Comparison of ENCODE assay signal across 18 mouse cellular contexts in the genomic region with DNA sequence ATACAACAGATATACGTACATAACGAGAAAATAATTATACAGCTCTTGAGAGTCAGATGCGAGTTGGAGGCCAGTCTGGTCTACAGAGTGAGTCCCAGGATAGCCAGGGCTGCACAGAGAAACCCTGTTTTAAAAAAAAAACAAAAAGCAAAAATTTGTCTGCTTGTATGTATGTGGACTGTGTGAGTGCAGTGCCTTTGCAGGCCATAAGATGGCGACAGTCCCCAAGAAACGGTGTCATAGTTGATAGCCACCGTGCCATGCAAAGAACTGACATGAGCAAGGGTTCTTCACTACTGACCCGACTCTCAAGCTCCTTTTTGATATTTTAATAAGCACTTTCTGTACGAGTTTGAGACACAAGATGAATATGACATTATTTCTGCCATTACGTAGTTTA. TPM values are rescaled to one million over a fixed set of nuclear protein-coding genes. Genes with fewer than 3 reads are reported as not detected.
DNase-seq lines count a peak whose midpoint lies in the region; ATAC-seq and TF ChIP-seq lines count a peak whose summit lies in the region.
"Had no signal": no experiment of that assay in that cellular context is flagged by ENCODE, and none has a peak within 500 bp of the region (broad histone marks: within the 10 kb centered on the region; RNA-seq: fewer than 3 reads in every experiment).

No protein-coding gene starts in this region.

- TF ChIP-seq EP300 in heart, adult 2 months (IDR thresholded peaks at IDR 0.05; ENCODE audit: insufficient read depth, low read depth, low read length): no peak
- no peak for TF ChIP-seq EP300 in lung, postnatal 0 days (IDR thresholded peaks at IDR 0.05)

- 97% methylated on average over 9 of the region's 9 CpGs for WGBS in heart, adult 2 months
- WGBS in heart, embryonic 11.5 days (ENCODE audit: insufficient replicate concordance): 93% methylated on average over 9 of the region's 9 CpGs
- 97% methylated on average over 9 of the region's 9 CpGs for WGBS in lung, postnatal 0 days
- WGBS in forebrain, embryonic 16.5 days: 96% methylated on average over 9 of the region's 9 CpGs

- intact Hi-C loops in heart, adult 2 months (cut with DNase I): no loop called here

- peaks cover 4% of the 10 kb centered on the region; the same call in 1 of the 2 replicates for H3K9me3 ChIP-seq in heart, embryonic 11.5 days (replicated peaks; ENCODE audit: control insufficient read depth, low read length)
- 0 out of 2 replicates have a peak, but pooled peaks cover 4% of the 10 kb centered on the region for H3K9me3 ChIP-seq in lung, postnatal 0 days (ENCODE audit: low read length)
- H3K9me3 ChIP-seq in ES-E14 (ENCODE audit: control insufficient read depth, insufficient read depth, low read depth, low read length): no peaks in the 10 kb centered on the region
- H3K9me3 ChIP-seq in forebrain, embryonic 16.5 days (ENCODE audit: control insufficient read depth, low read length): no peaks in the 10 kb centered on the region
- H3K9me3 ChIP-seq: heart, embryonic 10.5 days; limb, embryonic 12.5 days; midbrain, embryonic 13.5 days had no signal

- no peak overlapping the region for H3K4me2 ChIP-seq in heart, embryonic 11.5 days
- H3K4me2 ChIP-seq in lung, postnatal 0 days (replicated peaks; ENCODE audit: low read depth, low read length): no peak overlapping the region
- H3K4me2 ChIP-seq in forebrain, embryonic 16.5 days (ENCODE audit: low read length): no peak overlapping the region
- H3K4me2 ChIP-seq: limb, embryonic 12.5 days; midbrain, embryonic 13.5 days; neural tube, embryonic 12.5 days had no signal

- no peak for DNase-seq in heart, adult 2 months
- no peak for DNase-seq in lung, postnatal 0 days (ENCODE audit: low spot score)
- no peak for DNase-seq in lung, adult 18-20 months
- no peak for DNase-seq in ES-E14 (ENCODE audit: low read depth, low spot score)
- no peak for DNase-seq in adrenal gland, postnatal 4 days (ENCODE audit: low spot score in 2 of 2)
- DNase-seq: cerebellum, adult 9-10 months; right cerebral cortex, adult 18-20 months; thymus, postnatal 25 days had no signal

- H3K36me3 ChIP-seq in heart, adult 2 months (ENCODE audit: control insufficient read depth, insufficient read depth, low read length): no peaks in the 10 kb centered on the region
- peaks cover 19% of the 10 kb centered on the region for H3K36me3 ChIP-seq in heart, embryonic 11.5 days (ENCODE audit: control insufficient read depth, insufficient read depth, low read length)
- H3K36me3 ChIP-seq in lung, postnatal 0 days (ENCODE audit: insufficient read depth, low read length): peaks cover 7% of the 10 kb centered on the region; the same call in 1 of the 2 replicates
- peaks cover 5% of the 10 kb centered on the region for H3K36me3 ChIP-seq in ES-E14 (ENCODE audit: control insufficient read depth, insufficient read depth, low read length, poor library complexity, severe bottlenecking)
- peaks cover 12% of the 10 kb centered on the region for H3K36me3 ChIP-seq in forebrain, embryonic 16.5 days (ENCODE audit: control insufficient read depth, insufficient read depth)

- no peaks in the 10 kb centered on the region for H3K27me3 ChIP-seq in heart, adult 2 months (ENCODE audit: control insufficient read depth, insufficient read depth, low read length)
- H3K27me3 ChIP-seq in heart, embryonic 11.5 days (ENCODE audit: control insufficient read depth, insufficient read depth, low read length): no peaks in the 10 kb centered on the region
- H3K27me3 ChIP-seq in lung, postnatal 0 days (replicated peaks; ENCODE audit: insufficient read depth, low read length): no peaks in the 10 kb centered on the region
- H3K27me3 ChIP-seq in forebrain, embryonic 16.5 days (replicated peaks; ENCODE audit: control insufficient read depth, insufficient read depth, low read length): no peaks in the 10 kb centered on the region
- H3K27me3 ChIP-seq: limb, embryonic 12.5 days; midbrain, embryonic 13.5 days; neural tube, embryonic 12.5 days had no signal

- no peak overlapping the region for H3K27ac ChIP-seq in heart, adult 2 months
- no peak overlapping the region for H3K27ac ChIP-seq in heart, embryonic 11.5 days (ENCODE audit: low read depth, low read length)
- H3K27ac ChIP-seq in lung, postnatal 0 days (ENCODE audit: low read length): no peak overlapping the region
- no peak overlapping the region for H3K27ac ChIP-seq in ES-E14 (ENCODE audit: insufficient read depth, low read depth, low read length, poor library complexity, severe bottlenecking)
- H3K27ac ChIP-seq in forebrain, embryonic 16.5 days (ENCODE audit: low read length): no peak overlapping the region
- H3K27ac ChIP-seq: embryonic facial prominence, embryonic 10.5 days; heart, embryonic 10.5 days; hindbrain, embryonic 10.5 days; limb, embryonic 12.5 days; midbrain, embryonic 13.5 days; neural tube, embryonic 12.5 days had no signal

- no peak overlapping the region for H3K4me3 ChIP-seq in heart, adult 2 months
- H3K4me3 ChIP-seq in heart, embryonic 11.5 days (ENCODE audit: low read depth, low read length): no peak overlapping the region
- no peak overlapping the region for H3K4me3 ChIP-seq in lung, postnatal 0 days (ENCODE audit: low read depth, low read length)
- H3K4me3 ChIP-seq in ES-E14 (ENCODE audit: insufficient read depth in 1 of 2, low read depth in 1 of 2, low read length in 2 of 2, poor library complexity in 1 of 2, severe bottlenecking in 1 of 2): no peak overlapping the region
- no peak overlapping the region for H3K4me3 ChIP-seq in forebrain, embryonic 16.5 days (replicated peaks; ENCODE audit: low read length)
- H3K4me3 ChIP-seq: embryonic facial prominence, embryonic 10.5 days; heart, embryonic 10.5 days; hindbrain, embryonic 10.5 days; limb, embryonic 12.5 days; midbrain, embryonic 13.5 days; neural tube, embryonic 12.5 days had no signal

- no peaks in the 10 kb centered on the region; the same call in 1 of the 2 replicates for H3K4me1 ChIP-seq in heart, adult 2 months (ENCODE audit: control insufficient read depth, insufficient read depth, low read length)
- no peaks in the 10 kb centered on the region for H3K4me1 ChIP-seq in heart, embryonic 11.5 days (ENCODE audit: control insufficient read depth, insufficient read depth, low read length)
- no peaks in the 10 kb centered on the region for H3K4me1 ChIP-seq in lung, postnatal 0 days (ENCODE audit: insufficient read depth, low read depth, low read length)
- H3K4me1 ChIP-seq in ES-E14 (ENCODE audit: control insufficient read depth in 2 of 2, insufficient read depth in 2 of 2, low read length in 2 of 2, poor library complexity in 1 of 2): no peaks in the 10 kb centered on the region
- no peaks in the 10 kb centered on the region for H3K4me1 ChIP-seq in forebrain, embryonic 16.5 days (replicated peaks; ENCODE audit: control insufficient read depth, insufficient read depth, low read length)
- H3K4me1 ChIP-seq: embryonic facial prominence, embryonic 10.5 days; heart, embryonic 10.5 days; hindbrain, embryonic 10.5 days; limb, embryonic 12.5 days; midbrain, embryonic 13.5 days; neural tube, embryonic 12.5 days had no signal

- TF ChIP-seq CTCF in heart, adult 2 months (IDR thresholded peaks at IDR 0.05): peak; percentile 39
- peak; percentile 26; the same call in 1 of the 2 replicates for TF ChIP-seq CTCF in lung, postnatal 0 days (IDR thresholded peaks at IDR 0.05)

- no peak for ATAC-seq in heart, embryonic 11.5 days (replicated peaks; ENCODE audit: insufficient number of reproducible peaks, low FRiP score, low TSS enrichment)
- ATAC-seq in lung, postnatal 0 days: no peak
- 0 out of 2 replicates have a peak, but pooled peaks have one; percentile 41 for ATAC-seq in megakaryocyte progenitor cell, adult 5-6 weeks (replicated peaks; ENCODE audit: poor library complexity)
- ATAC-seq in forebrain, embryonic 16.5 days: no peak
- ATAC-seq: activated CD4-positive, CD25-positive, alpha-beta regulatory T cell, adult 4 months; midbrain, embryonic 13.5 days had no signal

- TF ChIP-seq POLR2A in heart, adult 2 months (IDR thresholded peaks at IDR 0.05; ENCODE audit: insufficient read depth, low read depth, low read length): no peak

- in situ Hi-C loops in ES-E14 (cut with MboI; ENCODE audit: low sequenced_read_pairs in 2 of 2, unreplicated experiment in 2 of 2): no loop called here

- H3K79me2 ChIP-seq in heart, adult 2 months (replicated peaks; ENCODE audit: control insufficient read depth, insufficient read depth, low read length): no peaks in the 10 kb centered on the region

- H3K9ac ChIP-seq in heart, adult 2 months (ENCODE audit: low read depth, low read length): no peak overlapping the region
- H3K9ac ChIP-seq in heart, embryonic 11.5 days (ENCODE audit: low read depth, low read length): no peak overlapping the region
- no peak overlapping the region for H3K9ac ChIP-seq in lung, postnatal 0 days (replicated peaks; ENCODE audit: low read depth)
- H3K9ac ChIP-seq in ES-E14 (ENCODE audit: insufficient read depth, low read depth, low read length, poor library complexity, severe bottlenecking): no peak overlapping the region
- no peak overlapping the region for H3K9ac ChIP-seq in forebrain, embryonic 16.5 days (replicated peaks; ENCODE audit: low read depth, low read length)
- H3K9ac ChIP-seq: limb, embryonic 12.5 days; midbrain, embryonic 13.5 days; neural tube, embryonic 12.5 days had no signal

TF ChIP-seq in ES-E14, 5 proteins besides CTCF, POLR2A, EP300 and RAD21:
- TF ChIP-seq ZNF384 (IDR thresholded peaks at IDR 0.05; ENCODE audit: low read depth, low read length) (0 out of 2 replicates have a peak, but pooled peaks have one; percentile 53), ZC3H11A (IDR thresholded peaks at IDR 0.05; ENCODE audit: borderline replicate concordance, low read depth, low read length) (0 out of 2 replicates have a peak, but pooled peaks have one; percentile 8), HCFC1 (IDR thresholded peaks at IDR 0.05; ENCODE audit: borderline replicate concordance, insufficient read depth, low read length) (no peak), CHD2 (IDR thresholded peaks at IDR 0.05; ENCODE audit: low read depth, low read length) (no peak), MAFK (IDR thresholded peaks at IDR 0.05; ENCODE audit: insufficient read depth, low read depth, low read length) (no peak)
TF ChIP-seq in ES-E14: peak in this region for 2.

RNA-seq across cellular contexts. Expression of a gene that starts 10.2 kb away (rescaled TPM):
- total RNA-seq in heart, adult 2 months (2021): 10 to 100 TPM; 57.1 to 63.6 TPM
- polyA plus RNA-seq in heart, adult 2 months (2012; rRNA removed): 28.3 and 55.7 TPM in 2 replicates
- polyA plus RNA-seq in heart, embryonic 11.5 days (2014; fragmentation: Nextera tagmentation; extraction: Ambion mirVana): 56.4 and 59.9 TPM in 2 replicates
- 57.6 and 59.4 TPM in 2 replicates for polyA plus RNA-seq in lung, postnatal 0 days (2015; fragmentation: Nextera tagmentation; extraction: Ambion mirVana)
- 47.6 and 49.8 TPM in 2 replicates for total RNA-seq in ES-E14 (2012; rRNA removed)
- total RNA-seq in megakaryocyte progenitor cell, adult 5-6 weeks (2015): 48.5 and 52.6 TPM in 2 replicates
- total RNA-seq in megakaryocyte progenitor cell, adult 5-6 weeks (2017): 22.2 and 22.9 TPM in 2 replicates
- total RNA-seq in adrenal gland, postnatal 4 days (2021): 10 to 100 TPM; 90.1 to 95.7 TPM
- 84.4 and 87.4 TPM in 2 replicates for polyA plus RNA-seq in forebrain, embryonic 16.5 days (2015; fragmentation: Nextera tagmentation; extraction: Ambion mirVana)
